Mouse (Mus musculus): ENCODE measurements at regions not wholly inside any gene's neighbourhood (a gene's known extent, or its start where the extent isn't known, plus 50 kb on each side); places are given as distances from the start of the nearest gene placed in this dataset.

DNA sequence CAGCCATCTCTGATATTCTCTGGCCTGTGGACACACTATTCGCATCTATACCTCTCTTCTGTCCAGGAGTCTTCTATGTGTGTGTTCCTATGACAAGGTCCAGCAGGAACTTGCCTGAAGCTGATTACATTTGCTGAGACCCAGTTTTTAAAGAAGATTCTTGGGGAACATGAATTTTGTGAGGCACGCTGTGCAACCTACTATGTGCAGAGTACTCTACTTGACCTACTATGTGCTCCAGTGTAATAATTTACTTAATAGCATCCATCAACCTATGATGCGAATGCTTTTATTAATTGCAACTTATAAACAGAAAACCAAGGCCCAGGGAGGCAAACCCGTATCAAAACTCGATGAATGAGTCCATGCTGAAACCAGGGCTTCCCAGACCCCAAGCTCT, 231.4 kb downstream of the Tex36 start:
- no peak for ATAC-seq

GRCm38 (mm10) chr7:133364601-133365000, 237.4 kb downstream of the Tex36 start:
- Histone ChIP-seq H3K27ac (ENCODE audit: low read length) (no peak overlapping the region), H3K9ac (ENCODE audit: low read depth, low read length) (no peak overlapping the region), H3K4me1 (ENCODE audit: control insufficient read depth, insufficient read depth, low read length) (no peaks in the 10 kb centered on the region), H3K27me3 (replicated peaks; ENCODE audit: control insufficient read depth, insufficient read depth, low read length) (no peaks in the 10 kb centered on the region), H3K36me3 (ENCODE audit: control insufficient read depth, insufficient read depth, low read length) (no peaks in the 10 kb centered on the region), H3K4me3 (ENCODE audit: low read length) (no peak overlapping the region), H3K9me3 (ENCODE audit: control insufficient read depth, low read length) (no peaks in the 10 kb centered on the region), H3K4me2 (ENCODE audit: low read depth, low read length) (no peak overlapping the region)
- WGBS = 35% methylated on average over 4 of the region's 4 CpGs
- no peak for ATAC-seq

More for the DNA sequence above, 231.4 kb downstream of the Tex36 start:
- no peaks in the 10 kb centered on the region for H3K4me1 ChIP-seq (ENCODE audit: control insufficient read depth, insufficient read depth, low read length)
- H3K4me3 ChIP-seq (ENCODE audit: low read length) = no peak overlapping the region
- H3K9me3 ChIP-seq (ENCODE audit: control insufficient read depth, low read length) = no peaks in the 10 kb centered on the region
- no peaks in the 10 kb centered on the region for H3K27me3 ChIP-seq (replicated peaks; ENCODE audit: control insufficient read depth, insufficient read depth, low read length)
- WGBS = 88% methylated on average over 5 of the region's 5 CpGs
- no peak overlapping the region for H3K9ac ChIP-seq (ENCODE audit: low read depth, low read length)
- no peak overlapping the region for H3K27ac ChIP-seq (ENCODE audit: low read length)
- no peak overlapping the region for H3K4me2 ChIP-seq (ENCODE audit: low read depth, low read length)
- no peaks in the 10 kb centered on the region for H3K36me3 ChIP-seq (ENCODE audit: control insufficient read depth, insufficient read depth, low read length)

GRCm38 (mm10) chr7:133328717-133329116, 204.6 kb upstream of the Ctbp2 start:
- Histone ChIP-seq H3K36me3 (ENCODE audit: control insufficient read depth, insufficient read depth, low read length) (no peaks in the 10 kb centered on the region), H3K9me3 (ENCODE audit: control insufficient read depth, low read length) (no peaks in the 10 kb centered on the region), H3K9ac (ENCODE audit: low read depth, low read length) (no peak overlapping the region), H3K4me1 (ENCODE audit: control insufficient read depth, insufficient read depth, low read length) (no peaks in the 10 kb centered on the region), H3K27me3 (replicated peaks; ENCODE audit: control insufficient read depth, insufficient read depth, low read length) (no peaks in the 10 kb centered on the region), H3K4me3 (ENCODE audit: low read length) (no peak overlapping the region), H3K27ac (ENCODE audit: low read length) (no peak overlapping the region), H3K4me2 (ENCODE audit: low read depth, low read length) (no peak overlapping the region)
- ATAC-seq = no peak
- WGBS = 63% methylated on average over 3 of the region's 3 CpGs

GRCm38 (mm10) chr7:133325548-133326190, 201.5 kb upstream of the Ctbp2 start:
- Histone ChIP-seq H3K27me3 (replicated peaks; ENCODE audit: control insufficient read depth, insufficient read depth, low read length) (no peaks in the 10 kb centered on the region), H3K9ac (ENCODE audit: low read depth, low read length) (no peak overlapping the region), H3K27ac (ENCODE audit: low read length) (no peak overlapping the region), H3K9me3 (ENCODE audit: control insufficient read depth, low read length) (no peaks in the 10 kb centered on the region), H3K4me1 (ENCODE audit: control insufficient read depth, insufficient read depth, low read length) (no peaks in the 10 kb centered on the region), H3K4me3 (ENCODE audit: low read length) (no peak overlapping the region), H3K36me3 (ENCODE audit: control insufficient read depth, insufficient read depth, low read length) (no peaks in the 10 kb centered on the region), H3K4me2 (ENCODE audit: low read depth, low read length) (no peak overlapping the region)
- 65% methylated on average over 7 of the region's 7 CpGs for WGBS
- ATAC-seq = no peak

DNA sequence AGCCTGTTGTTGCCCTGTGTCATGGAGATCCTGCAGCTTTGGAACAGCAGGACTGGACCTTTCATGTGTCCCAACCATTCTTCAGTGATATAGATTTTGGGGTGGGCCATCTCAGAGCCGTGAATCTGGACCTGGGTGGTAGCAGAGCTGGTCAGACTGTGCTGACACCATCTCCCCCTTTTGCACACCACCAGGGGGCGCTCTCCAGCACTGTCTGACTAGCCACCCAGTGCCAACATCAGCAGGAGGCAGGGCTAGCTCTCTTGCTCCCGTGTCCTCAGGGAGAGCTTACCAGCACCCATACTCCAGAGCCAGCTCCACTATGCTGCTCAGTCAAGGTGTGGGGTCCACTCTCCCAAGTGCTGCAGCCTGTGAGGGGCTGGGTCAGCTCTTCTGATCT, 199.8 kb upstream of the Ctbp2 start:
- Histone ChIP-seq H3K27me3 (replicated peaks; ENCODE audit: control insufficient read depth, insufficient read depth, low read length) (no peaks in the 10 kb centered on the region), H3K9me3 (ENCODE audit: control insufficient read depth, low read length) (no peaks in the 10 kb centered on the region), H3K4me3 (ENCODE audit: low read length) (no peak overlapping the region), H3K4me1 (ENCODE audit: control insufficient read depth, insufficient read depth, low read length) (no peaks in the 10 kb centered on the region), H3K9ac (ENCODE audit: low read depth, low read length) (no peak overlapping the region), H3K36me3 (ENCODE audit: control insufficient read depth, insufficient read depth, low read length) (no peaks in the 10 kb centered on the region), H3K27ac (ENCODE audit: low read length) (no peak overlapping the region), H3K4me2 (ENCODE audit: low read depth, low read length) (no peak overlapping the region)
- ATAC-seq = no peak
- WGBS = 82% methylated on average over 3 of the region's 3 CpGs

GRCm38 (mm10) chr7:133317511-133317910, 193.4 kb upstream of the Ctbp2 start:
- Histone ChIP-seq H3K9ac (ENCODE audit: low read depth, low read length) (no peak overlapping the region), H3K4me3 (ENCODE audit: low read length) (no peak overlapping the region), H3K36me3 (ENCODE audit: control insufficient read depth, insufficient read depth, low read length) (no peaks in the 10 kb centered on the region), H3K27me3 (replicated peaks; ENCODE audit: control insufficient read depth, insufficient read depth, low read length) (no peaks in the 10 kb centered on the region), H3K4me1 (ENCODE audit: control insufficient read depth, insufficient read depth, low read length) (0 out of 2 replicates have a peak, but pooled peaks cover 2% of the 10 kb centered on the region), H3K4me2 (ENCODE audit: low read depth, low read length) (no peak overlapping the region), H3K27ac (ENCODE audit: low read length) (no peak overlapping the region), H3K9me3 (ENCODE audit: control insufficient read depth, low read length) (no peaks in the 10 kb centered on the region)
- ATAC-seq = no peak

- no peak overlapping the region for H3K4me3 ChIP-seq (ENCODE audit: low read length)
- H3K9me3 ChIP-seq (ENCODE audit: control insufficient read depth, low read length) = no peaks in the 10 kb centered on the region
- no peak overlapping the region for H3K9ac ChIP-seq (ENCODE audit: low read depth, low read length)
- no peak overlapping the region for H3K27ac ChIP-seq (ENCODE audit: low read length)
- H3K36me3 ChIP-seq (ENCODE audit: control insufficient read depth, insufficient read depth, low read length) = no peaks in the 10 kb centered on the region
- WGBS = 52% methylated on average over 9 of the region's 9 CpGs
- no peak overlapping the region for H3K4me2 ChIP-seq (ENCODE audit: low read depth, low read length)
- no peaks in the 10 kb centered on the region for H3K27me3 ChIP-seq (replicated peaks; ENCODE audit: control insufficient read depth, insufficient read depth, low read length)
- ATAC-seq = no peak
- H3K4me1 ChIP-seq (ENCODE audit: control insufficient read depth, insufficient read depth, low read length) = 0 out of 2 replicates have a peak, but pooled peaks cover 2% of the 10 kb centered on the region
Observed at GRCm38 (mm10) chr7:133316701-133317475, 192.7 kb upstream of the Ctbp2 start.

- Histone ChIP-seq H3K27ac (ENCODE audit: low read length) (no peak overlapping the region), H3K27me3 (replicated peaks; ENCODE audit: control insufficient read depth, insufficient read depth, low read length) (no peaks in the 10 kb centered on the region), H3K4me1 (ENCODE audit: control insufficient read depth, insufficient read depth, low read length) (0 out of 2 replicates have a peak, but pooled peaks cover 2% of the 10 kb centered on the region), H3K4me3 (ENCODE audit: low read length) (no peak overlapping the region), H3K9me3 (ENCODE audit: control insufficient read depth, low read length) (no peaks in the 10 kb centered on the region), H3K9ac (ENCODE audit: low read depth, low read length) (no peak overlapping the region), H3K4me2 (ENCODE audit: low read depth, low read length) (no peak overlapping the region), H3K36me3 (ENCODE audit: control insufficient read depth, insufficient read depth, low read length) (no peaks in the 10 kb centered on the region)
- ATAC-seq = no peak
- WGBS = 56% methylated on average over 10 of the region's 10 CpGs
Observed at GRCm38 (mm10) chr7:133315197-133316029, 191.3 kb upstream of the Ctbp2 start.

GRCm38 (mm10) chr7:133313115-133313514, 189.0 kb upstream of the Ctbp2 start:
- no peak overlapping the region for H3K4me2 ChIP-seq (ENCODE audit: low read depth, low read length)
- no peaks in the 10 kb centered on the region for H3K27me3 ChIP-seq (replicated peaks; ENCODE audit: control insufficient read depth, insufficient read depth, low read length)
- H3K9ac ChIP-seq (ENCODE audit: low read depth, low read length) = no peak overlapping the region
- H3K4me1 ChIP-seq (ENCODE audit: control insufficient read depth, insufficient read depth, low read length) = 0 out of 2 replicates have a peak, but pooled peaks cover 2% of the 10 kb centered on the region
- no peak overlapping the region for H3K4me3 ChIP-seq (ENCODE audit: low read length)
- H3K9me3 ChIP-seq (ENCODE audit: control insufficient read depth, low read length) = no peaks in the 10 kb centered on the region
- no peak for ATAC-seq
- 50% methylated on average over 5 of the region's 5 CpGs for WGBS
- no peaks in the 10 kb centered on the region for H3K36me3 ChIP-seq (ENCODE audit: control insufficient read depth, insufficient read depth, low read length)
- no peak overlapping the region for H3K27ac ChIP-seq (ENCODE audit: low read length)
